Mouse (Mus musculus) forebrain, embryonic 14.5 days (tissue): ENCODE results near the gene Rai1. TPM values are rescaled to one million over a fixed set of nuclear protein-coding genes. Genes with fewer than 3 reads are reported as not detected.

Experiments
- ATAC-seq: fragments of 200-750 bp; cut with Nextera tagmentation; 2 replicates; pipeline ENCODE4 v1.8.0; 2017; ENCODE audit warnings: mild to moderate bottlenecking, moderate library complexity
- DNase-seq: peaks from one replicate; pipeline ENCODE4 v3.0.0-alpha.2; 2015; ENCODE audit warnings: low spot score
- H3K27ac ChIP-seq: fragments of 300-500 bp; sonication (generic); 2 replicates; pipeline ENCODE4 v1.5.1; 2014; ENCODE audit warnings: low read depth, mild to moderate bottlenecking, control low read depth, low read length, moderate library complexity
- H3K27me3 ChIP-seq: fragments of 300-500 bp; sonication (generic); replicated peaks from 2 replicates; pipeline ENCODE4 v1.6.1; 2014; ENCODE audit warnings: low read length, control low read depth, mixed read lengths; ENCODE audit not compliant: control insufficient read depth, insufficient read depth
- H3K36me3 ChIP-seq: fragments of 300-500 bp; sonication (generic); 2 replicates; pipeline ENCODE4 v1.6.1; 2014; ENCODE audit warnings: low read length, control low read depth; ENCODE audit not compliant: control insufficient read depth, insufficient read depth
- H3K4me1 ChIP-seq: fragments of 300-500 bp; sonication (generic); 2 replicates; pipeline ENCODE4 v1.6.1; 2014; ENCODE audit warnings: antibody characterized with exemption, low read length, control low read depth; ENCODE audit not compliant: control insufficient read depth, insufficient read depth
- H3K4me2 ChIP-seq: fragments of 300-500 bp; sonication (generic); 2 replicates; pipeline ENCODE4 v1.6.1; 2014; ENCODE audit warnings: mild to moderate bottlenecking, control low read depth, low read length
- H3K4me3 ChIP-seq: fragments of 300-500 bp; sonication (generic); 2 replicates; pipeline ENCODE4 v1.5.1; 2014; ENCODE audit warnings: low read depth, low read length, control low read depth
- H3K9ac ChIP-seq: fragments of 300-500 bp; sonication (generic); 2 replicates; pipeline ENCODE4 v1.6.1; 2014; ENCODE audit warnings: mild to moderate bottlenecking, low read length, control low read depth, moderate library complexity
- H3K9me3 ChIP-seq: fragments of 300-500 bp; sonication (generic); replicated peaks from 2 replicates; pipeline ENCODE4 v1.6.1; 2016; ENCODE audit warnings: low read length, control low read depth, mixed read lengths; ENCODE audit not compliant: control insufficient read depth
- WGBS: fragments of 180-500 bp; shearing (Covaris S2); extraction: QIAGEN DNeasy Blood & Tissue Kit; methylation state at CpG from one replicate; pipeline ENCODE4 v1.1.7; 2014; 5-methylcytosine and 5-hydroxymethylcytosine counted together
- polyA plus RNA-seq: library from polyadenylated mRNA; unstranded; fragments of >200 nt; fragmentation: Nextera tagmentation; extraction: Ambion mirVana; gene quantifications from 2 replicates; pipeline ENCODE4 v1.2.1, GENCODE M21; 2014

Rai1 gene
- polyA plus RNA-seq: 26.4 and 28.5 TPM in 2 replicates

DNA sequence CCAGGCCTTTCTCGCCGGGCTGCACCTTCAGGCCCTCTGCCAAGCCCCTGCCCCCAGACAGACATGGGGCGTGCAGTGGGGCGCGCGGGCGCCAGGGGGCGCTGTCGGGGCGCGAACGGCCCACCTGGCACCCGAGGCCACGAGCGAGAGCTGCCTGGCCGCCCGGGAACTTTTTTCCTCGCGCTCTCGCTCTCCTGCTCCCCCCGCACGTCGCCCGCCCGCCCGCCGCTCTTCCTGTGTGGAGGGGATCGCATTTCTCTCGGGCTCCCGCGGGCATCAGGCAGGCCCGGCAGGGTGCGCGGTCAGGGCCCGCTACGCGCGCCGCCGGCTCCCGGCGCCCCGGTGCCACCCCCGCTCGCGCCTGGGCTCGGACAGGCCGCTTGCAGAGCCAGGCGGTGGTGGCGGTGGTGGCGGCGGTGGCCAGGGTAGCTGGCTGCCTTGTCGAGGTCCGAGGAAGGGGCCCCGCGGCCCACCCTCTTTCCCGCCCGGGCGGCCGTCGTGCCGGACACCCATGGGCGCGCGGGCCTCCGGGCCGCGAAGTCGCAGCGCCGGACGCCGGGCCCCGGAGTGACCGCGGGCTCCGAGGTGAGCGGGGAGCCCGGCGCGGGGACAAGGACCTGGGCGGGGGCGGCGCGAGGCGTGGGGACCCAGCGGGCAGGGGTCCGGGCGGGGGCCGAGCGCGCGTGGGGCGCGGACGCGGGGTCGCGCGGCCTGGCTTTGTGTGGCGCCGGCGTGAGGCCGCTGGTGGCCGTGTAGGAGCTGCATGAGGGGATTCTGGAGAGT is at the start of gene Rai1:
Gene Rai1 (plus strand): TSS at position 204 of the 783 bp plus-strand sequence.
- peak within 1 kb of the TSS; percentile 99 for H3K9ac ChIP-seq
- peak within 1 kb of the TSS; percentile 96 for H3K27ac ChIP-seq
- no peaks in the 10 kb centered on the region for H3K9me3 ChIP-seq
- H3K4me2 ChIP-seq: peak within 1 kb of the TSS; percentile 82
- ATAC-seq (peak; percentile 88), DNase-seq (peak; percentile 91)
- peak within 1 kb of the TSS; percentile 99 for H3K4me3 ChIP-seq
- H3K4me1 ChIP-seq: peaks cover 34% of the 10 kb centered on the region
- under 1% methylated on average over 69 of the region's 105 CpGs for WGBS
- H3K36me3 ChIP-seq: no peaks in the 10 kb centered on the region
- H3K27me3 ChIP-seq: no peaks in the 10 kb centered on the region

DNA sequence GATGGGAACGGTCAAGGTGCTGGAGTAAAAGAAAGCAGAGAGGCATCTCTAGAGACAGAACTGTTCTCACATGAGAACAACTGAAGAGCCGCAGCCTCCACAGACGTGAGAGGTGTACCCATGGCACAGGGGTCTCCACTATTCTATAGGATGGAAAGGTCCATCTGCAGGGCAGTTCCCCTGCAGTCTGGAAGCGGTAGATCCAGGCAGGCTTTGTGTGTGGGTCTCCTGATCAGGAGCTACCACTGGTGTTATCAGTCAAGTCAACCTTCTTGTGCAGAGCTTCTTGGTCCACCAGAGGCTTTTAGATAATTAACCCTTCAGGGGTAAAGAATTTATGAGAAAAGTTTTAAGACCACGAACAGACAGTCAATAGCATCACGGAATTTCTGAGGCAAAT is 48.3 kb upstream of the Rai1 start:
- Histone ChIP-seq H3K9me3 (no peaks in the 10 kb centered on the region), H3K27me3 (no peaks in the 10 kb centered on the region), H3K4me2 (no peak overlapping the region), H3K27ac (no peak overlapping the region), H3K4me1 (no peaks in the 10 kb centered on the region), H3K9ac (no peak overlapping the region), H3K4me3 (no peak overlapping the region), H3K36me3 (no peaks in the 10 kb centered on the region)
- 76% methylated on average over 6 of the region's 6 CpGs for WGBS
- ATAC-seq: no peak
- no peak for DNase-seq

DNA sequence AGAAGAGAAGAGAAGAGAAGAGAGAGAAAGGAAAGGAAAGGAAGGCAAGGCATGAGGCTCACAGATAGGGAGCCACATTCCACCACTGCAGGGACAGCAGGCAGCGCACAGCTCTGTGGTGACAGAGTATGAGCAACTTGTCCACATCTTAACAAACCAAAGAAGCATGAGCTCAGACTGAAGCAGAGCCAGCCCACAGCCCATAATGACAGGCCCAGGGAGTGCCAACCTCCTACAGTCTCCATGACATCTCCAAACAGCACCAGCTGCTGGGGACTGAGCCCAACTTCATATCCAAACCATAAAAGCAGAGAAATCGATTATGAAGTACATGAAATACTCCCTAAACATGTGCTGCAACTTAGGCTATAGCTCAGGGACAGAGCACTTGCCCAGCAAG is 46.8 kb upstream of the Rai1 start:
- H3K27ac ChIP-seq: no peak overlapping the region
- H3K27me3 ChIP-seq: no peaks in the 10 kb centered on the region
- DNase-seq (no peak), ATAC-seq (no peak)
- 86% methylated on average over 2 of the region's 2 CpGs for WGBS
- no peak overlapping the region for H3K9ac ChIP-seq
- no peaks in the 10 kb centered on the region for H3K9me3 ChIP-seq
- H3K4me1 ChIP-seq: no peaks in the 10 kb centered on the region
- H3K36me3 ChIP-seq: no peaks in the 10 kb centered on the region
- H3K4me2 ChIP-seq: no peak overlapping the region
- H3K4me3 ChIP-seq: no peak overlapping the region

DNA sequence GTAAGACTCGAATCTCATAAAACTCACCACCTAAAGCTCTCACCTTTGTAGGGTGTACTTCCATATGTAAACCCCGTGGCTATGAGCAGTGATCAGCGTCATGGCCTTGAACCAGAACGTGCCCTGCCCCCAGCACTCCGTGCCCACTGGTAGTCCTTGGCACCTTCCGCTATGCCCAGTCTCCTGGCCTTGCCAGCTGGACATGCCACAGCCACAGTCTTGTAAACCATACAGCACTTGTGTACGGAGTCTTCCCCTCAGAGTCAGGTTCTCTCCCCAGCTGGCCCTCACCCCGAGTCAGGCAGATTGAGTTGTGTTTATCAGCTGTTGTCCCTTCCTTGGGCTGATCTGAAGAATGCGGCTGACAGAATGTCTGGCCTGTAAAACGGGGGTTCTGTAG is 46.4 kb upstream of the Rai1 start:
- Histone ChIP-seq H3K4me2 (no peak overlapping the region), H3K27ac (no peak overlapping the region), H3K36me3 (no peaks in the 10 kb centered on the region), H3K27me3 (no peaks in the 10 kb centered on the region), H3K9me3 (no peaks in the 10 kb centered on the region), H3K9ac (no peak overlapping the region), H3K4me3 (no peak overlapping the region), H3K4me1 (no peaks in the 10 kb centered on the region)
- 87% methylated on average over 10 of the region's 10 CpGs for WGBS
- ATAC-seq: no peak
- no peak for DNase-seq

DNA sequence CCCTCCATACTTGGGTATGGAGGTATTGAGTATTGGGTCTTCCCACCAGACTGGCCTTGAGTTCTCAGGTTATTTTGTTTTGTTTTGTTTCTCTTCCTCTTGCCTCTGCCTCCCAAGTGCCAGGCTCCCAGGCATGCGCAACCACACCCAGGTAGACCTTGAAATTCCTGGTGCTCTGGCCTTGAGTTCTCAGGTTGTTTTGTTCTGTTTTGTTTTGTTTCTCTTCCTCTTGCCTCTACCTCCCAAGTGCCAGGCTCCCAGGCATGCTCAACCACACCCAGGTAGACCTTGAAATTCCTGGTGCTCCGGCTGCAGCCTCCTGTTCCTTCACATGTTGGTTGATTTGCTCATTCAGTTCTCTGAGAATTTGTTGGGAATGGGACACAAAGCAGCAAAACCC is 44.8 kb upstream of the Rai1 start:
- no peaks in the 10 kb centered on the region for H3K36me3 ChIP-seq
- H3K9me3 ChIP-seq: no peaks in the 10 kb centered on the region
- ATAC-seq (no peak), DNase-seq (no peak)
- 94% methylated on average over 2 of the region's 2 CpGs for WGBS
- H3K27me3 ChIP-seq: no peaks in the 10 kb centered on the region
- H3K4me2 ChIP-seq: no peak overlapping the region
- H3K9ac ChIP-seq: no peak overlapping the region
- no peak overlapping the region for H3K4me3 ChIP-seq
- no peaks in the 10 kb centered on the region for H3K4me1 ChIP-seq
- H3K27ac ChIP-seq: no peak overlapping the region

DNA sequence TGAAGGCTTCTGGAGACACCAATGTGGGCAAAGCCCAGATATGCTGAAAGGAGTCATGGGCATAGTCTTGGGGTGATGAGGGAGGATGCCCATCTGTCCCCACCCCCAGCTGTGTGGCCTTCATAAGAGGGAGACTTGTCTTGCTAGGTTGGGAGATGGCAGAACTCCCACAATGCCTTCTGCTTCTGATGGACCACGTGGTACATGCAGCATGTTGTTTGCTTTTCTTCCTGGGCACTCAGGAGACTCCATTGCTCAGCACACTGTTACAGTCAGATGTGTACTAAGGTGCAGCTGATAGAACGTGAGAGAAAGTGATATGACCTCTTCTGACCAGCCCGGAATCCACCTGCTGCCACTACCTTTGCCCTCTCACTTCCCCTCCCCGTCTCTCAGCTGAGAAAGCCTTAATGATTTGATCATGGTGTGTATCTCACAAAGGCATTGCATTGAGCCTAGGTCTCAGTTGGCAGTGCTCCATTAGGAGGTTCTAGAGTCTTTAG is 43.3 kb upstream of the Rai1 start:
- Histone ChIP-seq H3K4me3 (no peak overlapping the region), H3K36me3 (no peaks in the 10 kb centered on the region)
- no peak for ATAC-seq

DNA sequence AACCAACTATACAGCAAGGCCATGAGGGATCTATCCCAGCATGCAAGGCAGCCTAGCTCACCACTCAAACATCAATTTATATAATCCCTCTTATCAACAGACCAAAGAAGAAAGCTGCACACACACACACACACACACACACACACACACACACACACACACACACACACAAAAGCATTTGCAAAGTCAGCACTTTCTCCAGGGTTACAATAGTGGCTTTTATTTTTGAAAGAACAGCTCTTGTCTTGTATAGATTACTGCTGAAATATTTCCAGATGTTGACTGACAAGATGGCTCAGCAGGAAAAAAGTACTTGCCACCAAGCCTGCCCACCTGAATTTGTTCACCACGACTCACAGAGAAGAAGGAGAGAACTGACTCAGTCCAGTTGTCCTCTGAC is 39.5 kb upstream of the Rai1 start:
- 58% methylated on average over 1 of the region's 1 CpGs for WGBS
- Histone ChIP-seq H3K27me3 (no peaks in the 10 kb centered on the region), H3K27ac (no peak overlapping the region), H3K4me2 (no peak overlapping the region), H3K9me3 (no peaks in the 10 kb centered on the region), H3K4me3 (no peak overlapping the region), H3K36me3 (no peaks in the 10 kb centered on the region), H3K9ac (no peak overlapping the region), H3K4me1 (no peaks in the 10 kb centered on the region)
- ATAC-seq (no peak), DNase-seq (no peak)

More for the DNA sequence above, 43.3 kb upstream of the Rai1 start:
- Histone ChIP-seq H3K9ac (no peak overlapping the region), H3K9me3 (no peaks in the 10 kb centered on the region), H3K27me3 (no peaks in the 10 kb centered on the region), H3K4me1 (no peaks in the 10 kb centered on the region), H3K4me2 (no peak overlapping the region), H3K27ac (no peak overlapping the region)
- 70% methylated on average over 4 of the region's 4 CpGs for WGBS
- DNase-seq: no peak

DNA sequence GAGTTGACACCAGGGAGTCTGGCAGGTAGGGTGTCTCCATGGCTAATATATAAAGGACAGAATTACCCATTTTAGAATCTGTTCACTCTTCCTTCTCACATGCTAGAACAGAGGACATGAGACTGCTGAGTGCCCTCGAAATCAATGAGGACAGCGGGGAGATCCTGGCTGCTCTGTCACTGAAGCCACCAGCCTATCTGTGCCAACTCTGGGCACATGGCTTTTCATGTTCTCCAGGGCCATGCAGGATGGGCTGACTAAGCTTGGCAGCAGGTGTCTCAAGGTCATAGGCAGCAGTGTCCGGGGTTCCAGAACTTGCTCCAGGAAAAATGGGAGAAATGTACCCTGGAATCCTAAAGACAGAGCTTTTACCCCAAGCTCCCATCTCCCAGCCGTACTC is 37.2 kb upstream of the Rai1 start:
- no peaks in the 10 kb centered on the region for H3K9me3 ChIP-seq
- no peak overlapping the region for H3K9ac ChIP-seq
- no peak overlapping the region for H3K4me2 ChIP-seq
- no peak overlapping the region for H3K4me3 ChIP-seq
- no peak for ATAC-seq
- no peaks in the 10 kb centered on the region for H3K27me3 ChIP-seq
- no peak overlapping the region for H3K27ac ChIP-seq
- WGBS: 88% methylated on average over 4 of the region's 4 CpGs
- H3K4me1 ChIP-seq: no peaks in the 10 kb centered on the region
- no peak for DNase-seq
- no peaks in the 10 kb centered on the region for H3K36me3 ChIP-seq

DNA sequence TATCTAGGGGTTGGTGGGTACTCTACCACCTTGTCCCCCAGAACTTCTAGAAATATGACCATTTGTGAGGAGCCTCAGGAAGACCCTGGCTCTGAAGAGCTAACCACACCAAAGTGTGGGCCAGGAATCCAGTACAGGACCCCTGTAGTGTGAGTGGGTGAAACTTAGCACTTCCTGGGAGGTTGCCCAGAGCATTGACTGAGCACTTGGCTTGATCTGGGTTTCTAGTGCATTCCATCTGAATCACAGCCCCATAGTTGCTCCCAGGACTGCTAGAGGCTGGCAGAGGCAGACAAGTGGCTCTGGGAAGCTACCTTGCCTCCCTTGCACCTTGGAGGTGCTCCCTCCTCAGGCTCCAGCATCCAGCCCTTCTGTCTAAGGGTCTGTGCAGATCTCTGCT is 36.2 kb upstream of the Rai1 start:
- H3K27me3 ChIP-seq: no peaks in the 10 kb centered on the region
- no peak overlapping the region for H3K27ac ChIP-seq
- no peak overlapping the region for H3K4me3 ChIP-seq
- DNase-seq: no peak
- no peak for ATAC-seq
- no peak overlapping the region for H3K4me2 ChIP-seq
- no peaks in the 10 kb centered on the region for H3K36me3 ChIP-seq
- H3K4me1 ChIP-seq: no peaks in the 10 kb centered on the region
- no peak overlapping the region for H3K9ac ChIP-seq
- H3K9me3 ChIP-seq: no peaks in the 10 kb centered on the region
